Mouse (Mus musculus): Measurements from ENCODE around the gene Avp.
"Not testable (repeated sequence)": the region's sequence is repeated elsewhere in the genome, so short reads cannot be mapped to it uniquely, and the experiment has no call there.

Gene Avp

DNA sequence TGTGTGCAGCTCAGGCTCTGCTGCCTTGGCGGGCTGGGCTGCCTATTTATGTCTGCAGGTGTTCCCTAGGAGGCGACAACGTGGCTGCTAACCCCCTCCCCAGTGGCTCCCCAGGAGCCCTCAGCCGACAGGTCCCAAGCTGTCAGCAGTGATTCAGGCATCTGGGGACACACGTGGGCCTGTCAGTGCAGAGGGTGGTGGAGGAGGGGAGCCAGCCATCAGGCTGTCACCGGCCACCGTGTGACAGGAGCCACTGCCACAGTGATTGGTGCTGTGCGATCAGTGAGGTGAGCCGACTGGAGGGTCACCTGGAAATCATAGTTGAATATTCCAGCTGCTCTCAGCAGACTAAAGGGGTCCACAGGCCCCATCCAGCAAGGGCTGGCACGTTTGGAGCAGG is at the start of gene Avp:
Gene Avp (minus strand): TSS at position 3 of the 400 bp plus-strand sequence.
- no peak for DNase-seq

GRCm38 (mm10) chr2:130629839-130630203 is 47.5 kb upstream of the Avp start, which contains the start of the genes Fastkd5 and Ubox5:
TSS of gene Fastkd5 (minus strand) at chr2:130630027.
TSS of gene Ubox5 (minus strand) at chr2:130630038.
- DNase-seq: peak; percentile 91

- no peak for DNase-seq
These were observed 46.9 kb upstream of the Avp start for GRCm38 (mm10) chr2:130629080-130629838.

DNA sequence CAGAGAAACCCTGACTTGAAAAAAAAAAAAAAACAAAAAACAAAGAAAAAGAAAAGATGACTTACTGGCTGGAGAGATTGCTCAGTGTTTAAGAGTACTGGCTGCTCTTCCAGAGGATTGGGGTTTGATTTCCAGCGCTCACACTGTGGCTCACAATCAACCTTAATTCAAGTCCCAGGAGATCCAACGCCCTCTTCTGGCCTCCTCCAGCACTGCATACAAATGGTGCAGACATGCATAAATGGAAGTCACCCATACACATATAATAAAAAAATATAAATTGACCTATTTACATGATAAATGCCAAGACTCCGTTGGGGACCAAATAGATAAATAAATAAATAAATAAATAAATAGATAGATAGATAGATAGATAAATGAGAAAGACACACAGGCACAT is 46.1 kb upstream of the Avp start:
- no peak for DNase-seq

DNA sequence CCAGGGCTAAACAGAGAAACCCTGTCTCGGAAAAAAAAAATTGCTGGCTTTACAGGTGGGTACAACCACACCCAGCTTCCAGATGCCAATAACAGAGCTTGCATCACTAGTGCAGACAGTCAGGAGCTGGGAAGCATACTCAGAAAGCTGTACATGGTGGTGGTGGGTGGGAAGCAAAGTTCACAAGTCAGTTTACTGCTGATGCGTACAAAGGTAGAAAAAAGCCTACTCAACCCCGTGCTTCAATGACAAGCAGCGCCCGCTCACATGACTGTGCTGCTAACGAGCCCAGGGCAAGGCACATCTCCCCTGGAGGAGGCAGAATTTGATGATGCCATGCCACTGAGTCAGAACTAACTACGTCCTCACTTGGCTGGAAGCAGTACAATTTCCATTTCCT is 36.6 kb upstream of the Avp start:
- DNase-seq: no peak

GRCm38 (mm10) chr2:130613091-130613490 is 30.7 kb upstream of the Avp start:
- DNase-seq: no peak

- no peak for DNase-seq
These were observed 19.8 kb upstream of the Avp start for GRCm38 (mm10) chr2:130602195-130602594.

DNA sequence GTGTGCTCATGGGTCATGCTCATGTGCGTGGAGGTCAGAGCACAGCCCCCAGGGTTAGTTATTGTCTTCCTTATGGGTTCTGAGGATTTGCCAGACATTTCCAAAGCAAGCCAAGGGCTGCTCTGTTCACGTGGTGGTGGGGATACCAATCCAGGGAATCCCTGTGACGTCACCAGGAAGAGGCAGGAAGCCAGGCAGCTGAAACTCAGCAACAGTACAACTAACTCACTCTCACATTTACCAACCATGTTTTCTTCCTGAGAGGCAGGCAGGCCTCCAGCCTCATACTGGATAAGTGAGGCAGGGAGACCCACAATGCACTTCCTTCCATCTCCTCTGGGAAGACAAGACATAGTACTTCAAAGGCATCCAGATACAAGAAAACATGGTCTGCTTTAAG is 16.0 kb upstream of the Avp start:
- no peak for DNase-seq

DNA sequence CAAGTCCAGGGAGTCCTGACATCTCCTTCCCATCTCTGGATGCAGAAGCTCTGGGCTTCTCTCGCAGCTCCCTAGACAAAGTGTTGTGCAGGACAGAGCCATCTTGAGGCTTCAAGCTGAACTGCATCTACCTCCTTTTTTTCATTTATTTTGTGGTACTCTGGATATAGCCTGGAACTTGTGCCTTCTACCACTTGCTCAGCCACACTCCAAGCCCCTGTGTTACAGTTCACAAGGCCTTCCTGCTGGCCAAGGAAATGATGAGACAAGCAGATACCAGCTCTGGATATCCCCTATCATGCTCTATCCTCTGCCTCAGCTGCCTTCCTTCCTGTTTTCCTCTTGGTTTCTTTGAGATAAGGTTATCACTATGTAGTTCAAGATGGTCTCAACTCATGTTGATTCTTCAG is 15.3 kb upstream of the Avp start:
- DNase-seq: peak; percentile 54

DNA sequence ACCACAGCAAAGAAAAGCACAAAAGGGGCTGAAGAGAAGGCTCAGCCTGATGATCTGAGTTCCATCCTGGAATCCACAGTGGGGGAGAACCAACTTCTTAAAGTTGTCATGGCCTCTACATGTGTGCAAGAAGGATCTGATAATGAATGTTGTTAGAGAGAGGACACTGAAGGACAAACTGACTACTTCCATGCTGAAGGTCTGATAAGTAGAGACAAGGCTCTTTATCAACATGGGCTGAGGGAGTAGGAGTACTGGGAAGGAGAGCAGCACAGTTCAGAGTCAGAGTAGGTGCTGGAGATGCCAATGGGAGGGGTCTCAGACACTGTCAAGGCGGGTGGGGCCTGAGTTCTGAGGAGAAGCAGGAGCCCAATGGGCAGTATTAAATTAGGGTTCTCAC is 13.2 kb upstream of the Avp start:
- no peak for DNase-seq

DNA sequence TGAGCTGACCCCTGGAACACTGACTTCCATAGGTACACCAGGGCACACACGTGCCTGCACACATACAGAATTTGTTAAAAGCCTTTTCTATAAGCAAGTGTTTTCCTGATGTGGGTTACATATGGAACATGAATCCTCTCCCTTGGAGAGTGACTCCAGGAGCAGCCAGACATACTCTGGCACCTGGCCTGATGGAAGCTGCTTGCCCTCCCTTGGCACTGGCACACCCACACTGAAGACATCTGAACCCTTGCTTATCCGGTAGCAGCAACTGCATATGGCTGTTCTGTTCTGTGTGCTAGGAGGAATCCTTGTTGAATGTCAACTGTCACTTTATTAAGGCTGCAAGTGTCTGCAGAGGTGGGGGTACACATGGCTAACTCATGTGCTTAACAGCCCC is 8.7 kb upstream of the Avp start:
- DNase-seq: no peak

DNA sequence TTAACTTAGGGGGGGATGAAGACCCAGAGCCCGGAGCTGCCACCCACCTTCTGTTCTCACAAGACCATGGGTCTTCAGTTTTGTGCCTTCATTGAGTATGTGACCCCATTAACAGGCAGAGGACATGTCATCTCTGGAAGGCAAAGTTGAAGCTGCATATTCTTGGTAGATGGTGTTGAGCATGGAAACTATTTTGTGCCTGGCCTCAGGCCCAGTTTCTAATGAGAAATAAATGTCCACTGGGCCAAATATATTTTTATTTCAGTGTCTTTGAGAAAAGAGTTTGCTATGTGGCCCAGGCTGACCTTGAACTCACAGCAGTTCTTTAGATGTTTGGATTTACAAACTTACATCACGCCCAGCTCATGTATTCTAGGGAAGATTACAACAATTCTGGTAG is 7.4 kb upstream of the Avp start:
- DNase-seq: no peak

GRCm38 (mm10) chr2:130589157-130589556 is 6.8 kb upstream of the Avp start:
- DNase-seq: no peak

DNA sequence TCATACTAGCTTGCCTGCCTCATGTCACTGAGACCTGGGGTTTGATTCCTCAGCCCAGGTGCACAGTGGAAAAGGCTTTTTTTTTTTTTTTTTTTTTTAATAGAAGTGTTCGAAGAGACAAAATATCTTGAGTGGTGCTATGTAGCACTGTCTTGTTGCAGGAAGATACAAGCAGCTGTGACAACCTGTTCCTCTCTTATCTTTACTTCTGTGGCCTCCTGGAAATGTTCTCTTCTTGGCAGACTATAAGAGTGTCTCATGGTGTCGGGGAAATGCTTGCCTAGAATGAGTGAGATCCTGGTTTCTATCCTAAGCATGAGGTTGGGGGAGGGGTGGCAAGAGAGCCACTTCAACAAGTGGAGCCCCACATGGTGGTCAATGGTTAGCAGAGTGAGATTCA is 6.0 kb upstream of the Avp start:
- no peak for DNase-seq

GRCm38 (mm10) chr2:130586016-130586415 is 3.7 kb upstream of the Avp start:
- peak; percentile 63 for DNase-seq

DNA sequence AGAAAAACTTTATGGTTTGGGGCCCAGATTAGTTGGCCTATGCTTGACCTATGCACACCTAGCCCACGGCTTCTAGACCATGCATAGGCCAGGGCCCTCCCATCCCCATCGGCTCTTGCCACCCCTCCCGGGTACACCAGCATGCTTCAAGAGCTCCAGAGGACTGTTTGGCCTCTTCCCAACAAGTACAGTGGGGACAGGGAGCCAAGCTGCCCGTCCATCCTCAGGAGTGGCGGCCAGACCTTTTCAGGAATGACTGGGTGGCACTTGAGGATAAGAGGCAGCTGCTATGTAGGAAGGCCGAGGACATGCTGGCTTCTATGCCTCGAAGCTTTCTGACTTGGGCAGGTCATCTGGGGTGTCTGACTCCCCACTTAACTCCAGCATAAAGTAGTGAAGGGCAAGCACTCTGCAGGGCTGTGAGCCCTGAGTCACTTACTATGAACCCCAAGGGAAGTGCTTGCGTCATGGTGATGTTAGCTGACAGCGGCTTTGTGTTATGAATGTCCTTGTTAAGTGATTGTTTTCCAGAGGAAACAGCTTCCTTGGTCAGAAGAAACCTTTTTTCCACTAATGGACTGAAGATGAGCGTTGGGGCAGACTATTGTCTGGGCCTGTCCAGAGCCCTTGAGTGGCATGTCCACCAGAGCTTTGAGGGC is 1.7 kb upstream of the Avp start:
- no peak for DNase-seq

DNA sequence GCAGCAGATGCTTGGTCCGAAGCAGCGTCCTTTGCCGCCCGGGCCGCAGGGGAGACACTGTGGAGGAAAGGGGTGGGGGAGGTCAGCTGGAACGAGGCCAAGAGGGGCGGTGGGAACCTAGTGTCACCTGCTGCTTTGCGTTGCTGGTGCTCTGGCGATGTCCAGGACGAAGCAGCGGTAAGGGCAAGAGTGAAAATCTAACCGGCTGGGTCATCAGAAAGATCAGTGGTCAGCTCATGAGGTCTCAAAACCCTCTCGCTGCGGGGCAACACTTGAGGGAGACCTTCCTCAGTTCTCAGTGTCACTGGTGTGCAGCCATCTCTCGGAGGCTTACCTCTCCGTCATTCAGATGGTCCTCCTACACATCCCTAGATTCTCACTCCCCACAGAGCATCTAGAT is 1.2 kb downstream of the Avp start:
- no peak for DNase-seq

DNA sequence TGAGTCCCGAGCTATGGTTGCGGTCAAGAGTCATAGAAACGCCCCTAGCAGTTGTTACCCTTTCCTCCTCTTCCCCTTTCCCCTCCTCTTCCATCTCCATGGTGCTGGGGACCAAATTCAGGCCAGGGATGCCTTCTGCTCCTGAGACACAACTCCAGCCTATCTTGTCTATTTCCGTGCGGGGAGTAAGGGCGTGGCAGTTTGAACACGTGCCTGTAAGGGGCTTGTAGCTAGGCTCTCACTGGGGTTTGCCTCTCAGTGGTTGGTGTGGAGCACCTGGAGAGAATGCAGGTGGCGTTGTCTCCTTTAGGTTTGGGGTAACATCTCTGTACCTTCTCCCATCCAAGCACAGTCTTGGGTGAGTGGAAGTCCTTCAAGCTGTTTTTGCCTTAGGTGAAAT is 2.6 kb downstream of the Avp start:
- no peak for DNase-seq

DNA sequence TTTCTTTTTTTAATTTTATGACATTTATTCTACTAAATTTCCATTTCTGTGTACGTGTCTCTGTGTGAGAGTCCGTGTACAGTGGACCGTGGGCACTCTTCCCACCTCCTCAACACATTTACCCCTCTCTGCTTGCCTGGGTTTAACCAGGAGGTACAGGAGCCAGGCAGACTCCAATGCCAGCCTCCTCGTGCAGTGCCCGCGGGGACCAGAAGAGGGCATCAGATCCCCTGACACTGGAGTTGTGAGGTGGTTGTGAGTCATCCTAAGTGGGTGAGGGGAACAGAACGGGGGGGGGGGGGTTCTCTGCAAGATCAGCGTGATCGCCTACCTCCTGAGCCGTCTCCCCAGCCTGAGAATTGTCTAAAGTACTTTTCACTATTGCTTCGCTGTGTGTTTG is 4.2 kb downstream of the Avp start:
- peak; percentile 76 for DNase-seq

DNA sequence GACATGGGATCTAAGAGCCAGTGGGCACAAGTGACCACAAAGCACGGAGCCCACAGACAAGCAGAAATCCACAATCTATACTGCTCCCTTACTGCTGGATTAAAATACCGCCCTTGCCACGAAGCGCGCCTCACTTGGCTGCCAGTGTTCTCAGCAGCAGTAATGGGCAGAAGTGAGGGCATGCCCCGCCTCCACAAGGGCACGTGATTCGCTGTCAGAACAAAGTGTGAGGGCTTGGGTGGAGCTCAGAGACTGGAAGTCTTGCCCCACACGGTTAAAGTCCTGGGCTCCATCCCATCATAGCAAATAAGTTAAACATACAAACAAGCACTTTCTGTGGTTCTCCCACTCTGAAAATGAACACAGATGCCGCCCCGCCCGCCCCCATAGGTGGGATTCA is 4.7 kb downstream of the Avp start:
- no peak for DNase-seq

GRCm38 (mm10) chr2:130577021-130577420 is 5.3 kb downstream of the Avp start:
- no peak for DNase-seq

DNA sequence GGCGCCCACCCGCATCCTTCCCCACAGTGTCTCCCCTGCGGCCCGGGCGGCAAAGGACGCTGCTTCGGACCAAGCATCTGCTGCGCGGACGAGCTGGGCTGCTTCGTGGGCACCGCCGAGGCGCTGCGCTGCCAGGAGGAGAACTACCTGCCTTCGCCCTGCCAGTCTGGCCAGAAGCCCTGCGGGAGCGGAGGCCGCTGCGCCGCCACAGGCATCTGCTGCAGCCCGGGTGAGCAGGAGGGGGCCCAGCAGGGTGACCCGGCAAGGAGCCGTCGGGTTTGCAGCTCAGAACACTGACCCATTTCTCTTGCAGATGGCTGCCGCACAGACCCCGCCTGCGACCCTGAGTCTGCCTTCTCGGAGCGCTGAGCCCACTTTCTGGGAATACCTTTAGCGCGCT is 5.8 kb downstream of the Avp start:
- DNase-seq: not testable (repeated sequence)

DNA sequence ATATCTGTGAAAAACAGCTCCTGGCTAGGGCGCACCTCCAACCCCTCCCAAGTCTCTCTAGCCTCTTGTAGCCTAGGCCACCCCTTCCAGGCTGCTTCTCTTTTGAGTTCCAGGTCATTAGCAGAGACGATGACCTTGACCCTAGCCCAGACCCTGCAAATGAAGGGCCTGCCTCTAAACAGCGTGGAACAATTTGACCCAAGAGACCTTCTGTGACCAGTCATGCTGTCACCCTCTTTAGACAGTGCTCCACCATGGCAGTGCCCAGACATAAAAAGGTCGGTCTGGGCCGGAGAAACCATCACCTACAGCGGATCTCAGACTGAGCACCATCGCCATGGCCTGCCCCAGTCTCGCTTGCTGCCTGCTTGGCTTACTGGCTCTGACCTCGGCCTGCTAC is 6.5 kb downstream of the Avp start, which contains the start of gene Oxt:
Gene Oxt (plus strand): TSS at position 301 of the 400 bp plus-strand sequence.
- DNase-seq: no peak

DNA sequence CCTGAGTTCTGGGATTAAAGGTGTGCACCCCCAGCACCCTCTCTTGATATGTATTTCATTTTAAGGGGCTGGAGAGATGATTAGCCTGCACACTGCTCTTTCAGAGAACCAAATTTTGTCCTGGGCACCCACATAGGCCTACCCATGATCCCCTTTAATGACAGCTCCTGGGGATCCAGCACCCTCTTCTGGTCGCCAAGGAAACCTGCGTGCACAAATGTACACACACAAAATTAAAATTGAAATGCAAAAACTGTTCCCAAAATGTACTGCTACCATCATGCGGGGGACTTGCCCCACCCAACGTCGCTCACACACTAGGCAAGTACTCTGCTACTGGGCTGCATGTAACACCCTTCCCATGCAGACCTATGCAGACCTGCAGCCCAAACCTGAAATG is 7.4 kb downstream of the Avp start:
- DNase-seq: no peak

DNA sequence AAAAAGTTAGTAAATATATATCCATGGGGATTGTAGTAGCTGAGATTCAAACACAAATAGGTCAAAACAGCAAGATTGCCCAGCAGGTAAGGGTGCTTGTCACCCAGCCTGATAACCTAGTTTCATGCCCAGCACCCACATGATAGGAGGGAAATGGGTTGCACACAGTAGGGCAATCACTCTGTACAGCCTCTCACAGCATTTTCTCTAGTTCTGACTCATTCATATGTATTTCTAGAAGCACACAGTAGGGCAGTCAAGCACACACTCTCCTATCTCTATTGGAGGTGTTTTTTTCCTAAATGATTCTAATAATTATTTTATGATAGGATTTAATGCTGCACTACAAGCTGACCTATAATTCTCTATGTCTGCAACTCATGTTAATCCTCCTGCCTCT is 12.4 kb downstream of the Avp start:
- no peak for DNase-seq

All from right cerebral cortex, adult 18-20 months (tissue).